Mouse (Mus musculus) left cerebral cortex, postnatal 10 days (tissue): ENCODE results near the gene Tpd52l2. TPM values are rescaled to one million over a fixed set of nuclear protein-coding genes. Genes with fewer than 3 reads are reported as not detected.

Experiments used
- DNase-seq, 2 experiments: peaks; one replicate each; pipeline ENCODE4 v3.0.0; 2021 to 2022; ENCODE audit warnings: low spot score in 2 of 2, mixed read lengths in 1 of 2; ENCODE audit errors: extremely low spot score in 1 of 2
- intact Hi-C: fragments of 180-260 bp; cut with DNase I; formaldehyde crosslinking; loops from one replicate; pipeline ENCODE4 v1.15.1; 2025
- total RNA-seq, 2 experiments: library from RNA; stranded (reverse); gene quantifications; 2 replicates each; pipeline ENCODE4 v1.2.3; 2021

Gene Tpd52l2
- total RNA-seq, 2 experiments from 2014 or later = 75.5 to 77.2 TPM

GRCm38 (mm10) chr2:181520936-181521227, 23.9 kb downstream of the Tpd52l2 start:
- intact Hi-C loops = loop anchor here (5.0 kb wide), 1 partner anchor 56 kb away; no protein-coding TSS in a partner anchor
- DNase-seq = no peak

DNA sequence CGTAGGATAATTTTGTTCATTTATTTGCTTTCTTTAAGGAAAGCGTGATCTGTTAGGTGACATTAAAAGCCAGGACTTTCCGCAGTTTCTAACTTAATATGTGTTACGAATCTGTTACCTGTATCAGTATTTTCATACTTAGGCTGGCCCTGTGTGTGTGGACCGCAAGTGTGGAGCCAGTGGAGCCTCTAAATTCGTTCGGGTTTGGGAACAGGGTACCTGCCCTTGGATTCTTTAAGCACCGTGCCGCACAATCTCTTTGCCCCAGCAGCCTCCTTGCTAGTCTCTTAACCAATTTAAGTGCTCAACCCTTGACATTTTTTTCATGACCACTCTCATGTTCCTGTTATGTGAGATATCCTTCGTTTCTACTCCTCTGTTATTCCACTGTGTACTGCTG, 24.5 kb downstream of the Tpd52l2 start:
- DNase-seq = no peak
- intact Hi-C loops = loop anchor here (5.0 kb wide), 1 partner anchor 56 kb away; no protein-coding TSS in a partner anchor

- peak; percentile 27 to 39 for DNase-seq
- intact Hi-C loops = loop anchor here (5.0 kb wide), 1 partner anchor 54 kb away; no protein-coding TSS in a partner anchor
Observed at GRCm38 (mm10) chr2:181522811-181523210, 25.9 kb downstream of the Tpd52l2 start.

- intact Hi-C loops = no loop called here
- DNase-seq = no peak
Observed at GRCm38 (mm10) chr2:181525526-181525925, 28.6 kb downstream of the Tpd52l2 start.

GRCm38 (mm10) chr2:181529076-181529475, 32.1 kb downstream of the Tpd52l2 start:
- no peak for DNase-seq
- intact Hi-C loops = no loop called here

GRCm38 (mm10) chr2:181532589-181532988, 35.6 kb downstream of the Tpd52l2 start:
- intact Hi-C loops = no loop called here

DNA sequence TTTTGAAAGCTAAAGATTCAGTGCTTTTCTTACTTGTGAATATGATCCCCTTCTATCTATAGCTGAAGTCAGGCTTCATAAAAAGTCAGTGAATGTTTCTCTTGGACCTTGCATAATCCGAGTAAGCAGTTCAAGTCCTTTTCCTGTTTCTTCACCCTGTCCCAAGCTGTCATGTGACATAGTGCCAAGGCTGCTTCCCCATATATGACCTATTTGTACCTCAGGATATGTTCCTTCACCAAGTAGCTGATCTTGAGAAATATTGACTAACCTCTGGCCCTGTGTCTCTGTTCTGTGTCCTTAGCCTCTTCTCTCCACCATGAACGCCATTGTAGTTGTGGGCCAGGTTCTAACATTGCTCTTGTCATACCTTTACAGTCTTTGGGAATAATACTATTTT, 39.5 kb downstream of the Tpd52l2 start:
- no peak for DNase-seq
- intact Hi-C loops = no loop called here

More at GRCm38 (mm10) chr2:181532589-181532988, 35.6 kb downstream of the Tpd52l2 start:
- no peak for DNase-seq

GRCm38 (mm10) chr2:181537444-181538047, 40.6 kb downstream of the Tpd52l2 start:
- intact Hi-C loops = no loop called here

DNA sequence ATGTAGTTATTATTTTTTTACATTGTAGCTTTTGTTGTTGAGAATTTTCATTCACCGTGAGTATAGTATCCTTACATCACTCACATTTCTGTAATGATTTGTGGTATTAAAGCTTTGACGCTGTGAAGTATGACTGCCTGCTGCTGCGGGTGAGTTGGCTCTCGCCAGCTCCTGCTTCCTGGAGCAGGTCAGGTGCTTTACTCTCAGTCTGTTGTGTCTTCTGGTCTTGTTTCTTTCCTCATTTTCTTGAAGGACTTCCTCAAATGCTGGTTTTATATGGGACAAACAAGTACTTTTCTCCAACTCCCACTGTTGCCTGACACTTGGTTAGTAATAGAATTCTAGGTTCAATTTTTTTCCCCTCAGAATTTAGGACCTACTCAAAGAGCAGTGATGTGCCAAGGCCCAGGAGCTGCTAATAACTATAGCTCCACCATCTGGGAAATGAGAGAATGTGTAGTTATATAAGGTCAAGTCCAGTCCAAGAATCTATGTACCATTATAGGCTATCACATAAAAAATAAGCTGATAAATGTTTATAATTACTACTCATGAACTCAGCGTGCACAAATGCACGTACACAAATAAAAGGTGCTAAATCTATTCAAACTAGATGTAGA, 44.9 kb downstream of the Tpd52l2 start:
- DNase-seq = no peak
- intact Hi-C loops = no loop called here

More at GRCm38 (mm10) chr2:181537444-181538047, 40.6 kb downstream of the Tpd52l2 start:
- peak; percentile 31 to 61 for DNase-seq

DNA sequence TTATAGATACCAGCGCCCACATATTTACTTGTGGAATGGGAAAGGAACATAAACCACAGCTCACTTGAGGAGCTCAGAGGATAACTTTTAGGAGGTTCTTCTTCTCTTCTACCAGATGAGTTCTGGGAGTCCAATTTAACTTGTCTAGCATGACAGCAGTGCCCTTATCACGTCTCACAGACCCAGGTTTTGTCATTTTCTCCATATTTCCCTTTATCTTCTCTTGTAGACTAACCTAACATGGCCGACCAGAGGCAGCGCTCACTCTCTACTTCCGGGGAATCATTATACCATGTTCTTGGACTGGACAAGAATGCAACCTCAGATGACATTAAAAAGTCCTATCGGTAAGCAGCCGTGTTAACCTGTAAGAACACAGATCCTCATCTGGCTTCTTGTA, 49.2 kb downstream of the Tpd52l2 start:
- intact Hi-C loops = no loop called here
- no peak for DNase-seq

- intact Hi-C loops = no loop called here
- DNase-seq = no peak
Observed at GRCm38 (mm10) chr2:181548227-181548626, 51.3 kb downstream of the Tpd52l2 start.

- intact Hi-C loops = no loop called here
- DNase-seq = no peak
Observed at GRCm38 (mm10) chr2:181548682-181549081, 51.7 kb downstream of the Tpd52l2 start.

- intact Hi-C loops = no loop called here
- DNase-seq = no peak
Observed at GRCm38 (mm10) chr2:181550233-181550632, 53.3 kb downstream of the Tpd52l2 start.

DNA sequence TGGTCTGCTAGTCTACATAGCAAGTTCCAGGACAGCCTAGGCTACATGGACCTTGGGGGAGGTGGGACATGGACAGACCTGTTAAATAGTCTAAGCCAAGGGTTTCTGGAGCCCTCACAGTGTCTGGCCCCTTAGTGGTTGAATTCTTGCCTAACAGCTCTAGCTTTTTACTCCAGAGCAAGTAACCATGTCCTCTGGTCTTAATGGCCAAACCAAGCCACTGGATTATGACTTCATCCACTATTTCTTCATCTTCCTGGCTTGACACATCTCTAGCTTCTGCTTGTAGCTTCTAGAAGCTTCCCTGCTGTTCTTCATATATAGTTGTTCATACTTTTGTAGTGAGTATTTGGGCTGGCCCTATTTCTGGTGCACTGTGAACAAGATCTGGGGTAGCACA, 56.8 kb downstream of the Tpd52l2 start:
- intact Hi-C loops = no loop called here
- no peak for DNase-seq

DNA sequence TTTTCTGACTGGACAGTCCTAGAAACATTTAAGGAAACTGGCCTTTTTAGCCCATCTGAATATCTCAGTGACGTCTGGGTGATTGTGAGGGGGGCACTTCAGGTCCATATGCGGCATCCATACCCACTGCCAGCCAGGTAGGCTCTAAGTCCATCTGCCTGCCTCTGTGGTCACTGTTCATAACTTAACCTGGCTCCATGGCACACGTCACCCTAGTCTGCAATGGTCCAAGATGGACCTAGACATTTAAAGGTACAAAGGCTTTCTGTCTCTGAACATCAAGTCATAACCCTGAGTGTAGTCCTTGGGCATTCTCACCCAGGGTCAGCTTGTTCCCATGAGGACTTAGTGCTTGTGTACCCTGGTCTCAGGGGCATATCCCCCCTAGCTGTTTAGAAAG, 70.4 kb downstream of the Tpd52l2 start:
- intact Hi-C loops = no loop called here
- no peak for DNase-seq

Other genes starting within 250 kb of the Tpd52l2 start
- gene Gmeb2, start 209.1 kb upstream of the Tpd52l2 start, total RNA-seq = 10 to 100 TPM; 15.5 to 17.6 TPM
- 1,000 to 10,000 TPM; 1,052 to 1,067 TPM for gene Stmn3, start 182.6 kb upstream of the Tpd52l2 start, total RNA-seq
- 10 to 100 TPM; 41.1 to 46.6 TPM for gene Rtel1, start 177.4 kb upstream of the Tpd52l2 start, total RNA-seq
- gene Zgpat, start 132.2 kb upstream of the Tpd52l2 start, total RNA-seq = 10 to 100 TPM; 55.9 to 60.5 TPM
- 10 to 100 TPM; 39.8 to 44.2 TPM for gene Arfrp1, start 131.7 kb upstream of the Tpd52l2 start, total RNA-seq
- 10 to 100 TPM; 30.1 to 32.9 TPM for gene Lime1, start 117.1 kb upstream of the Tpd52l2 start, total RNA-seq
- 10 to 100 TPM; 17.1 to 19.9 TPM for gene Zbtb46, start 37.7 kb upstream of the Tpd52l2 start, total RNA-seq
- not detected for gene Abhd16b, start 3.9 kb upstream of the Tpd52l2 start, total RNA-seq
- 100 to 1,000 TPM; 320 to 333 TPM for gene Dnajc5, start 23.3 kb downstream of the Tpd52l2 start, total RNA-seq
- gene Uckl1, start 87.8 kb downstream of the Tpd52l2 start, total RNA-seq = 10 to 100 TPM; 34.7 to 53.6 TPM
- 10 to 100 TPM; 44.9 to 48.8 TPM for gene Prpf6, start 94.7 kb downstream of the Tpd52l2 start, total RNA-seq
- gene Zfp512b, start 95.7 kb downstream of the Tpd52l2 start, total RNA-seq = 100 to 1,000 TPM; 139 to 152 TPM
- gene Samd10, start 102.1 kb downstream of the Tpd52l2 start, total RNA-seq = 10 to 100 TPM; 27.1 to 28.8 TPM
- gene Gm29797, start 159.9 kb downstream of the Tpd52l2 start, total RNA-seq = under 1 TPM in 1 of 2 experiments, not detected in 1; 0.67 TPM
- 10 to 100 TPM; 13.9 to 14.7 TPM for gene Sox18, start 174.5 kb downstream of the Tpd52l2 start, total RNA-seq
- gene Tcea2, start 183.2 kb downstream of the Tpd52l2 start, total RNA-seq = 10 to 100 TPM; 57.3 to 62.7 TPM
- 10 to 100 TPM; 48.8 to 57.2 TPM for gene Rgs19, start 196.8 kb downstream of the Tpd52l2 start, total RNA-seq
- gene Lkaaear1, start 201.3 kb downstream of the Tpd52l2 start, total RNA-seq = not detected
- 10 to 100 TPM; 75.4 to 82.2 TPM for gene Oprl1, start 217.9 kb downstream of the Tpd52l2 start, total RNA-seq